Mouse (Mus musculus) cerebellum, adult (tissue): Measurements from ENCODE around the gene Get4.

ENCODE experiments used
- ATAC-seq: cut with Nextera tagmentation; 2 replicates; pipeline ENCODE4 v1.9.2; 2017; ENCODE audit warnings: mild to moderate bottlenecking, moderate library complexity, mixed read lengths; ENCODE audit not compliant: insufficient number of reproducible peaks, low FRiP score, low TSS enrichment

Get4 gene

GRCm38 (mm10) chr5:139252081-139252909 is at the start of gene Get4:
Gene Get4 (plus strand): TSS chr5:139252324.
- peak; percentile 90 for ATAC-seq

GRCm38 (mm10) chr5:139203312-139203711 is 48.8 kb upstream of the Get4 start:
- ATAC-seq: no peak

- ATAC-seq: no peak
Observed at GRCm38 (mm10) chr5:139206081-139206480, 46.0 kb upstream of the Get4 start.

DNA sequence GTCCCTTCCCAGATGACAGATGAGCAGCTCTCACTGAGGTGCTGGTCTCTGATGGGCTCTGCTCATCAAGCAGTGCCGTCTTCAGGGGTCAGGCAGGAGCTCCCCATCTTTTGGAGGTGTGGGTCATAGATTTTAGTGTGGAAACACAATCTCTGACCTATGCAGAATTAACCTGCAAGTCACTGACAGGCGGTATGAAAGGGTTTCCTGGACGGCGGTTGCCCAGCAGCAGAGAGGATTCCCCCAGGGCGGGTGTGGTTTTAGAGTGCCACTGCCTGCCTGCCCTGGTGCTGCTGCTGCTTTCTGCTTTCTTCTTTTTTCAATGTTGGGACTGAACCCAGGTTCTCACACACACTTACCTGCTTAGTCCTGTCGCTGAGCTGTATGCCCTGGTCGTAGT is 45.6 kb upstream of the Get4 start:
- no peak for ATAC-seq

DNA sequence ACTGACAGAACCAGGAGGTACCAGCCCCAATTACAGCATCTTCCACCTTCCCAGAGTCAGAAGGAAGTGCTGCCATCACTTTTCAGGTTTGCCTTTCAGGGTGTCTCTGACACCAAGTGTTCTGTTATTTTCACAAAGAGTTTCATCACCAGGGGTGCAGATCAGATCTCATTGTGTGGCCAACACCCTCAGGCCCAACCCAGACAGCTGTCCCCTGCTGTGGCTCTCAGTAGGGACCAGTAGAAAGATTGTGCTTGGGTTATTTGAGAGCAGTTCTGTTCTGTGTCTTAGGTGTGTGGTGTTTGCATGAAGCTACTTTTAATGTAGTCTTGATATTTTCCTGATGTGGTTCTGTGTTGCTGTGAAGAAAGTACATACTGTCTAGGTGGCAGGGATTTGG is 43.9 kb upstream of the Get4 start:
- ATAC-seq: no peak

- peak; percentile 82 for ATAC-seq
Observed at GRCm38 (mm10) chr5:139208871-139209684, 43.0 kb upstream of the Get4 start.

GRCm38 (mm10) chr5:139209685-139210026 is 42.5 kb upstream of the Get4 start:
- ATAC-seq: no peak

DNA sequence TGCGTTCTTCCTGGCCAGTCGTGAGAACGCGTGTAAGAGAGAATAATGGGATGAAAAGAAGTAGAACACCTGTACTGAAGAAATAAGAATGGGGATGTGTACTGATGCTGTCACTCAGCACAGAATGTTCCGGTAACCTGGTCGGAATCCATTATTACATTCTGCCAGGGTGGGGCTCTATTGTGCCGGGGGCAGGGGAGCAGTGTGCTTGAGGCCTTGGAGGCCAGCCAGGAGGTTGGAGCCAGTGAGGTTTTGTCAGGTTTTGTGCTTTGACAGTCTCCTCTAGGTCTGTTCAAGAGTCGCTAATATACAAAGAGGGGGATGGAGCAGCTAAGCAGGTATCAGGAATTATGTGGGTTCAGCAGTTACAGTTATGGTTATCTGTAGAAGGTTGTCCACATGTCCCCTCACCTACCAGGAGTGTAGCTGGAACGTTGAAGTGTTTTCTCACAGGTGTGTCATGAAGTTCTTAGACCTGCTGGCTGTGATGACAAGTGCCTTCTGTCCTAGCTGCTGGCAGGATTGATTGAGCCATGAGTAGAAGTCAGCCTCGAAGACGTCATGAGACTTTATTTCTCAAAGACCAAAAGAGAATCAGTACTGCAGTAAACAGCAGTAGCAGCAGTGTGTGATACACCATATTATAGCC is 40.3 kb upstream of the Get4 start:
- no peak for ATAC-seq

GRCm38 (mm10) chr5:139214298-139214697 is 37.8 kb upstream of the Get4 start:
- no peak for ATAC-seq

DNA sequence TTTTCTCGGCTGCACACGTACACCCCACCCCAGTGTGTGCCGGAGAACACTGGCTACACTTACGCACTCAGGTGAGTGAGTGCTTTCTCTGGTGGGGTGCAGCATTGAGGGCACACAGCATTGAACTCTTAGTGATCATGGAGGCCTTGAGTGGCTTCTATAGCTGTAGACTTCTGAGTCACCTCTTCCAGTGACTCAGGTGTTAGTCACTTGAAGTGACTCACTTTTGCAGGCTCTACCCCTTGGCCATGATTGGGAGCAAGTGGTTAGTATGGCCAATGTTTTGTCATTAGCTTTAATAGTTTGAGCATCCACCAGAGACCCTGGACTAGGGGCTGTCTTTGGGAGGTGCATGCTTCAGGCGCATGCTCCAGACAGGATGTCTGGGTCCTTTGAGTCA is 36.9 kb upstream of the Get4 start:
- ATAC-seq: no peak

GRCm38 (mm10) chr5:139216121-139216520 is 36.0 kb upstream of the Get4 start:
- no peak for ATAC-seq

GRCm38 (mm10) chr5:139216774-139217173 is 35.4 kb upstream of the Get4 start:
- ATAC-seq: no peak

DNA sequence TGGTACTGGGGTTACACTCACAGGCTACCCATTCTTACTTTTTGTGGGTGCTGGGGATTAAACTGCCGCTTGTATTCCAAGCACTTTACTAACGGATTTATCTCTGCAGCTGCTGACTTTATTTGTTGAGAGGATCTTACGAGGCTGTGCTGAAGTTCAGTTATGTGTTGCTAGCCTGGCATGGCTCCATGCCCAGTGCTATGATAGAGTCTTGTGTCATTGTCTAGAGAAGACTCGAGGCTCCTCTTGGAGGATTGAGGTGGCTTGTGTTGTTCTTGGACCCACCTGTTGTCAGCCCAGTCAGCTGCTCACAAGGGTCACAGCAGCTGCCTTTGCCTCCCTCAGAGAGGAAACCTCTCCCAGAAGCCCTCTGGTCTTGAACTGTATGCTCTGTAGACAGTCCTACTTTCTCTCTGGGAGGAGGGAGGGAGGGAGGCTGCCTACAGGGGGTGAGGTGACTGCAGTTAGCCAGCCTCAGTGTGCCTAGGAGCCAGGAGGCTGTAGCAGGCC is 32.1 kb upstream of the Get4 start:
- ATAC-seq: no peak

- ATAC-seq: no peak
Observed at GRCm38 (mm10) chr5:139220610-139221009, 31.5 kb upstream of the Get4 start.

DNA sequence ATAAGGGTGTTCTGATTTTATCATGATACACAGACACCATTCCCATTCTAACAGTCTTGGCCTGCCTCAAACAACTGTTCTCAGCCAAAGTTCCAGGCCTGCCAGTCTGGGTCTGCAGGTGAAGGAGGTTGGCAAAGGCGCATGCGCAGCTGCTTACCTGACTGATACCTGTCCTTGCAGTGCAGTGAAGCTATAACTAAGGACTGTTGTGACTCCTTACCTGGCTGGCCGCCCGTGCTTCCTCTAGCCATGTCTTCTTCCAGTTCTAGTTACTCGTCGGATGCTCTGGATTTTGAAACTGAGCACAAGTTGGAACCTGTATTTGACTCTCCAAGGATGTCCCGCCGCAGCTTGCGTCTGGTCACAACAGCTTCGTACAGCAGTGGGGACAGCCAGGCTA is 28.8 kb upstream of the Get4 start:
- no peak for ATAC-seq

DNA sequence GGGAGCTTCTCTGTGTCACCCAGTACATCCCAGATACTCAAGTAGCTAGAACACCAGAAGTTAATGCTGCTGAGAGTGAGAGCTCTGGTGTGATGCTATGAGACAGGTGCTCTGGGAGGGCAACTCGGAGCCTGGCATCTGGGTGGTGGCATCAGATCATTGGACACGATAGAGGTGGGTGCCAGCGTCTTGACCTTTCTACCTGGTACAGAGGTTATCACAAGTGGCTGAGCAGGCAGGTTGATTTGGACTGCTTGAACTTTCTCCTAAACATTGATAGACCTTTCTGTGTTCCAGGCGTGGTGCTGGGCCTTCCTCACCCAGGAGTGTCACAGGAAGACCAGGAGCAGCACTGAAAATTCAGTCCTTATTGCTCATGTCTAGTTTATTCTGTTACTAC is 24.9 kb upstream of the Get4 start:
- no peak for ATAC-seq

GRCm38 (mm10) chr5:139227645-139228044 is 24.5 kb upstream of the Get4 start:
- no peak for ATAC-seq

GRCm38 (mm10) chr5:139228318-139228717 is 23.8 kb upstream of the Get4 start:
- ATAC-seq: no peak

GRCm38 (mm10) chr5:139229716-139230115 is 22.4 kb upstream of the Get4 start:
- no peak for ATAC-seq

DNA sequence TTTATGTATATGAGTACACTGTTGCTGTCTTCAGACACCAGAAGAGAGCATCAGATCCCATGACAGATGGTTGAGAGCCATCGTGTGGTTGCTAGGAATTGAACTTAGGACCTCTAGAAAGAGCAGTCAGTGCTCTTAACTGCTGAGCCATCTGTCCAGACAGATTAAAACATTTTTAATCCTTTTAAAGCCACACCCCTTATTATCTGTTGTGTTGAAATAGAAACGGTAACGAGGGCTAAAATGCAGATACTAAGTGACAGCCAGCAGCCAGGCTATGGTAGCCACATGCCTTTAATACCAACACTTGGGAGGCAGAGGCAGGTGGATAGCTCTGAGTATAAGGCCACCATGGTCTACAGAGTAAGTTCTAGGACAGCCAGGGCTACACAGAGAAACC is 20.0 kb upstream of the Get4 start:
- no peak for ATAC-seq

DNA sequence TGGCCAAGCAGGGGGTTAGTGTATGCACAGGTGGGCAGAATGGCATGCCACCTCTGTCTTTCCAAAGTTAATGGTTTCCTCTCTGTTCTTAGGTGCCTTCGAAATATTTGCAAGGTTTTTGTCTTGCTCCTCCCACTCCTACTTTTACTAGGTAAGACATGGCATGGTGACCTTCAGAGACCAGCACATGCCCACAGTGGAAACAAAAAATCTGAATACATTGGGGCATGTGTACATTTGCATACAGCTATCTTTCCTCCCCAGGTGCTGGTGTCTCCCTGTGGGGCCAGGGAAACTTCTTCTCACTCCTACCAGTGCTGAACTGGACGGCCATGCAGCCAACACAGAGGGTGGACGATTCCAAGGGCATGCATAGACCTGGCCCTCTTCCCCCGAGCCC is 17.7 kb upstream of the Get4 start:
- no peak for ATAC-seq
